Mouse (Mus musculus) limb, embryonic 11.5 days (tissue): ENCODE data around the gene Cers5. TPM values are rescaled to one million over a fixed set of nuclear protein-coding genes. Genes with fewer than 3 reads are reported as not detected.

ENCODE experiments used
- ATAC-seq: fragments of 200-750 bp; cut with Nextera tagmentation; 2 replicates; pipeline ENCODE4 v1.8.0; 2017; ENCODE audit warnings: low read depth; ENCODE audit not compliant: insufficient number of reproducible peaks, low FRiP score, low TSS enrichment
- DNase-seq: peaks from one replicate; pipeline ENCODE4 v3.0.0-alpha.2; 2015; ENCODE audit warnings: low spot score
- H3K27ac ChIP-seq: fragments of 300-500 bp; sonication (generic); replicated peaks from 2 replicates; pipeline ENCODE4 v1.5.1; 2014; ENCODE audit warnings: low read depth, mild to moderate bottlenecking, low read length
- H3K27me3 ChIP-seq: fragments of 300-500 bp; sonication (generic); 2 replicates; pipeline ENCODE4 v1.6.1; 2014; ENCODE audit warnings: mild to moderate bottlenecking, low read length, mixed read lengths; ENCODE audit not compliant: control insufficient read depth, insufficient read depth
- H3K36me3 ChIP-seq: fragments of 300-500 bp; sonication (generic); 2 replicates; pipeline ENCODE4 v1.6.1; 2014; ENCODE audit warnings: mild to moderate bottlenecking, low read length, moderate library complexity, mixed read lengths; ENCODE audit not compliant: control insufficient read depth, insufficient read depth
- H3K4me1 ChIP-seq: fragments of 300-500 bp; sonication (generic); 2 replicates; pipeline ENCODE4 v1.6.1; 2014; ENCODE audit warnings: low read length, mixed read lengths; ENCODE audit not compliant: control insufficient read depth, insufficient read depth
- H3K4me2 ChIP-seq: fragments of 300-500 bp; sonication (generic); 2 replicates; pipeline ENCODE4 v1.6.1; 2014; ENCODE audit warnings: low read depth, mild to moderate bottlenecking, moderate library complexity; ENCODE audit not compliant: severe bottlenecking
- H3K4me3 ChIP-seq: fragments of 300-500 bp; sonication (generic); 2 replicates; pipeline ENCODE4 v1.5.1; 2014; ENCODE audit warnings: low read depth, low read length
- H3K9ac ChIP-seq: fragments of 300-500 bp; sonication (generic); 2 replicates; pipeline ENCODE4 v1.6.1; 2014; ENCODE audit warnings: mild to moderate bottlenecking, low read length
- H3K9me3 ChIP-seq: fragments of 300-500 bp; sonication (generic); 2 replicates; pipeline ENCODE4 v1.6.1; 2016; ENCODE audit warnings: low read length; ENCODE audit not compliant: control insufficient read depth
- WGBS: fragments of 180-500 bp; shearing (Covaris S2); extraction: QIAGEN DNeasy Blood & Tissue Kit; methylation state at CpG from one replicate; pipeline ENCODE4 v1.1.7; 2014; 5-methylcytosine and 5-hydroxymethylcytosine counted together
- polyA plus RNA-seq: library from polyadenylated mRNA; unstranded; fragments of >200 nt; fragmentation: Nextera tagmentation; extraction: Ambion mirVana; gene quantifications from 2 replicates; pipeline ENCODE4 v1.2.1, GENCODE M21; 2014

Cers5 gene
- polyA plus RNA-seq, 1 experiment from 2014 or later, result 75.3 TPM

- Histone ChIP-seq H3K4me3 (no peak overlapping the region), H3K4me1 (peaks cover 19% of the 10 kb centered on the region; the same call in 1 of the 2 replicates), H3K36me3 (no peaks in the 10 kb centered on the region), H3K4me2 (no peak overlapping the region), H3K9ac (no peak overlapping the region), H3K27ac (no peak overlapping the region), H3K9me3 (no peaks in the 10 kb centered on the region), H3K27me3 (no peaks in the 10 kb centered on the region)
- no peak for DNase-seq
- ATAC-seq, result no peak
- 83% methylated on average over 25 of the region's 25 CpGs for whole genome bisulfite sequencing
Measured at GRCm38 (mm10) chr15:99721921-99722743, 50.6 kb downstream of the Cers5 start.

- ATAC-seq, result no peak
- 81% methylated on average over 8 of the region's 8 CpGs for WGBS
- Histone ChIP-seq H3K4me3 (no peak overlapping the region), H3K27me3 (no peaks in the 10 kb centered on the region), H3K4me1 (peaks cover 16% of the 10 kb centered on the region; the same call in 1 of the 2 replicates), H3K4me2 (no peak overlapping the region), H3K36me3 (no peaks in the 10 kb centered on the region), H3K27ac (no peak overlapping the region), H3K9ac (no peak overlapping the region), H3K9me3 (no peaks in the 10 kb centered on the region)
- no peak for DNase-seq
Measured at GRCm38 (mm10) chr15:99719865-99720264, 52.8 kb downstream of the Cers5 start.

GRCm38 (mm10) chr15:99718461-99719021 is 54.1 kb downstream of the Cers5 start:
- Histone ChIP-seq H3K4me3 (no peak overlapping the region), H3K4me1 (peaks cover 5% of the 10 kb centered on the region; the same call in 1 of the 2 replicates), H3K4me2 (no peak overlapping the region), H3K27ac (no peak overlapping the region), H3K9me3 (no peaks in the 10 kb centered on the region), H3K27me3 (no peaks in the 10 kb centered on the region), H3K9ac (no peak overlapping the region), H3K36me3 (peaks cover 1% of the 10 kb centered on the region; the same call in 1 of the 2 replicates)
- no peak for ATAC-seq
- DNase-seq, result no peak
- WGBS, result 88% methylated on average over 9 of the region's 9 CpGs

- H3K27ac ChIP-seq, result no peak within 1 kb of the TSS
- H3K9ac ChIP-seq, result no peak within 1 kb of the TSS
- DNase-seq (no peak), ATAC-seq (no peak)
- no peak within 1 kb of the TSS for H3K4me2 ChIP-seq
- H3K36me3 ChIP-seq, result peaks cover 5% of the 10 kb centered on the region; the same call in 1 of the 2 replicates
- H3K9me3 ChIP-seq, result no peaks in the 10 kb centered on the region
- 77% methylated on average over 26 of the region's 26 CpGs for WGBS
- no peaks in the 10 kb centered on the region for H3K27me3 ChIP-seq
- H3K4me1 ChIP-seq, result no peaks in the 10 kb centered on the region
- H3K4me3 ChIP-seq, result no peak within 1 kb of the TSS
Measured at GRCm38 (mm10) chr15:99717386-99718334, 55.0 kb downstream of the Cers5 start, which contains the start of gene Gpd1. Gene Gpd1, plus strand, starts transcription at chr15:99717515.

GRCm38 (mm10) chr15:99716814-99717213 is 55.9 kb downstream of the Cers5 start:
- Histone ChIP-seq H3K36me3 (peaks cover 7% of the 10 kb centered on the region; the same call in 1 of the 2 replicates), H3K27me3 (no peaks in the 10 kb centered on the region), H3K4me1 (no peaks in the 10 kb centered on the region), H3K9me3 (no peaks in the 10 kb centered on the region), H3K4me2 (no peak overlapping the region), H3K27ac (no peak overlapping the region), H3K9ac (no peak overlapping the region), H3K4me3 (no peak overlapping the region)
- 89% methylated on average over 12 of the region's 12 CpGs for WGBS
- no peak for DNase-seq
- no peak for ATAC-seq

- Histone ChIP-seq H3K9me3 (no peaks in the 10 kb centered on the region), H3K27me3 (no peaks in the 10 kb centered on the region), H3K4me2 (no peak overlapping the region), H3K9ac (no peak overlapping the region), H3K4me1 (no peaks in the 10 kb centered on the region), H3K27ac (no peak overlapping the region), H3K36me3 (peaks cover 12% of the 10 kb centered on the region; the same call in 1 of the 2 replicates), H3K4me3 (no peak overlapping the region)
- DNase-seq (no peak), ATAC-seq (no peak)
- 68% methylated on average over 11 of the region's 11 CpGs for WGBS
Measured at GRCm38 (mm10) chr15:99715982-99716746, 56.5 kb downstream of the Cers5 start.

GRCm38 (mm10) chr15:99715361-99715865 is 57.3 kb downstream of the Cers5 start:
- Histone ChIP-seq H3K4me2 (no peak overlapping the region), H3K9ac (no peak overlapping the region), H3K27me3 (no peaks in the 10 kb centered on the region), H3K4me3 (no peak overlapping the region), H3K4me1 (no peaks in the 10 kb centered on the region), H3K9me3 (no peaks in the 10 kb centered on the region), H3K36me3 (peaks cover 20% of the 10 kb centered on the region; the same call in 1 of the 2 replicates), H3K27ac (no peak overlapping the region)
- DNase-seq (no peak), ATAC-seq (no peak)
- WGBS, result 80% methylated on average over 13 of the region's 13 CpGs
